8 mouse cellular contexts compared by ENCODE assay signal in genomic region chr4:134245148-134245843, GRCm38 (mm10). TPM values are rescaled to one million over a fixed set of nuclear protein-coding genes. Genes with fewer than 3 reads are reported as not detected.
DNase-seq lines count a peak whose midpoint lies in the region; ATAC-seq and TF ChIP-seq lines count a peak whose summit lies in the region.

Gene Zfp593, minus strand, starts transcription at chr4:134245592.

- no peak within 1 kb of the TSS for H3K27ac ChIP-seq in CH12.LX (ENCODE audit: insufficient read depth, low read depth)
- no peak within 1 kb of the TSS for H3K27ac ChIP-seq in forebrain, embryonic 11.5 days (ENCODE audit: low read depth, low read length)
- H3K27ac ChIP-seq in heart, postnatal 0 days (ENCODE audit: low read depth), result no peak within 1 kb of the TSS
- no peak within 1 kb of the TSS for H3K27ac ChIP-seq in liver, embryonic 16.5 days (ENCODE audit: low read length)
- H3K27ac ChIP-seq in neural tube, embryonic 13.5 days (replicated peaks), result no peak within 1 kb of the TSS
- H3K27ac ChIP-seq in testis, adult 2 months (ENCODE audit: control insufficient read depth, insufficient read depth, low read depth, low read length), result peak within 1 kb of the TSS; percentile 76

- peaks cover 47% of the 10 kb centered on the region for H3K27me3 ChIP-seq in CH12.LX (replicated peaks)
- H3K27me3 ChIP-seq in forebrain, embryonic 11.5 days (ENCODE audit: control insufficient read depth, insufficient read depth, low read length), result peaks cover 8% of the 10 kb centered on the region
- H3K27me3 ChIP-seq in heart, postnatal 0 days (ENCODE audit: control insufficient read depth, insufficient read depth, low read length), result peaks cover 17% of the 10 kb centered on the region
- H3K27me3 ChIP-seq in liver, embryonic 16.5 days (ENCODE audit: control insufficient read depth, insufficient read depth, low read depth, low read length), result peaks cover 41% of the 10 kb centered on the region
- H3K27me3 ChIP-seq in neural tube, embryonic 13.5 days, result peaks cover 39% of the 10 kb centered on the region
- no peaks in the 10 kb centered on the region for H3K27me3 ChIP-seq in testis, adult 2 months (ENCODE audit: control insufficient read depth, insufficient read depth, low read length)

- H3K4me3 ChIP-seq in CH12.LX (replicated peaks in 1 of 3; ENCODE audit: low read depth in 2 of 3, low read length in 2 of 3, poor library complexity in 1 of 3), result peak within 1 kb of the TSS; percentile 81 to 93 (median 89)
- peak within 1 kb of the TSS; percentile 85 for H3K4me3 ChIP-seq in forebrain, embryonic 11.5 days (ENCODE audit: low read depth, low read length)
- peak within 1 kb of the TSS; percentile 79 for H3K4me3 ChIP-seq in heart, postnatal 0 days (ENCODE audit: low read depth, low read length)
- H3K4me3 ChIP-seq in liver, embryonic 16.5 days (ENCODE audit: low read depth, low read length), result peak within 1 kb of the TSS; percentile 84
- H3K4me3 ChIP-seq in neural tube, embryonic 13.5 days, result peak within 1 kb of the TSS; percentile 85
- peak within 1 kb of the TSS; percentile 99 for H3K4me3 ChIP-seq in testis, adult 2 months (ENCODE audit: control insufficient read depth, low read depth, low read length)

- H3K4me1 ChIP-seq in CH12.LX (ENCODE audit: control insufficient read depth in 1 of 2, insufficient read depth in 2 of 2), result peaks cover 9 to 24% of the 10 kb centered on the region in 2 experiments; a peak in 3 of 4 replicates
- peaks cover 17% of the 10 kb centered on the region; the same call in 1 of the 2 replicates for H3K4me1 ChIP-seq in forebrain, embryonic 11.5 days (replicated peaks; ENCODE audit: control insufficient read depth, insufficient read depth, low read length)
- H3K4me1 ChIP-seq in heart, postnatal 0 days (ENCODE audit: control insufficient read depth, insufficient read depth), result peaks cover 8% of the 10 kb centered on the region; the same call in 1 of the 2 replicates
- peaks cover 13% of the 10 kb centered on the region for H3K4me1 ChIP-seq in liver, embryonic 16.5 days (ENCODE audit: control insufficient read depth, low read depth, low read length)
- H3K4me1 ChIP-seq in neural tube, embryonic 13.5 days (replicated peaks), result peaks cover 37% of the 10 kb centered on the region
- H3K4me1 ChIP-seq in testis, adult 2 months (ENCODE audit: control insufficient read depth, insufficient read depth, low read length), result peaks cover 28% of the 10 kb centered on the region

- TF ChIP-seq EP300 in CH12.LX (IDR thresholded peaks at IDR 0.05; ENCODE audit: low read length), result no peak
- no peak for TF ChIP-seq EP300 in heart, postnatal 0 days (IDR thresholded peaks at IDR 0.05; ENCODE audit: low read depth)

- TF ChIP-seq RAD21 in CH12.LX (IDR thresholded peaks at IDR 0.05; ENCODE audit: low read depth, low read length), result no peak

- dilution Hi-C loops in CH12.LX (cut with MboI; ENCODE audit: extremely low pct_ligation_motif_present, extremely low pct_unique_long_range_greater_than_20kb, low sequenced_read_pairs), result no loop called here

- TF ChIP-seq CTCF in CH12.LX (conservative IDR thresholded peaks at IDR 0.05 in 1 of 2, IDR thresholded peaks at IDR 0.05 in 1 of 2; ENCODE audit: low read depth in 2 of 2, low read length in 2 of 2), result peak; percentile 30 to 76
- peak; percentile 58 for TF ChIP-seq CTCF in heart, postnatal 0 days (IDR thresholded peaks at IDR 0.05; ENCODE audit: low read depth)
- peak; percentile 82; the same call in 1 of the 2 replicates for TF ChIP-seq CTCF in testis, adult 2 months (IDR thresholded peaks at IDR 0.05; ENCODE audit: control insufficient read depth, insufficient read depth, insufficient replicate concordance, low read depth, low read length)

- ATAC-seq in forebrain, embryonic 11.5 days (replicated peaks; ENCODE audit: low FRiP score), result peak; percentile 81
- ATAC-seq in heart, postnatal 0 days (ENCODE audit: insufficient read depth, low read depth), result peak; percentile 80
- peak; percentile 85 for ATAC-seq in liver, embryonic 16.5 days (ENCODE audit: low read depth)
- ATAC-seq in neural tube, embryonic 13.5 days (ENCODE audit: low read depth), result peak; percentile 74

- H3K4me2 ChIP-seq in CH12.LX (ENCODE audit: insufficient read depth, low read depth, poor library complexity, severe bottlenecking), result peak within 1 kb of the TSS; percentile 58
- peak within 1 kb of the TSS; percentile 93 for H3K4me2 ChIP-seq in forebrain, embryonic 11.5 days (ENCODE audit: low read depth, low read length, severe bottlenecking)
- H3K4me2 ChIP-seq in heart, postnatal 0 days (ENCODE audit: low read depth, low read length), result peak within 1 kb of the TSS; percentile 99
- H3K4me2 ChIP-seq in liver, embryonic 16.5 days (ENCODE audit: low read depth, low read length), result peak within 1 kb of the TSS; percentile 98
- peak within 1 kb of the TSS; percentile 96 for H3K4me2 ChIP-seq in neural tube, embryonic 13.5 days

- no peaks in the 10 kb centered on the region for H3K9me3 ChIP-seq in CH12.LX (replicated peaks; ENCODE audit: low read length)
- H3K9me3 ChIP-seq in forebrain, embryonic 11.5 days (ENCODE audit: control insufficient read depth, low read length), result no peaks in the 10 kb centered on the region
- H3K9me3 ChIP-seq in heart, postnatal 0 days (replicated peaks; ENCODE audit: control insufficient read depth, low read length), result no peaks in the 10 kb centered on the region
- no peaks in the 10 kb centered on the region for H3K9me3 ChIP-seq in liver, embryonic 16.5 days (replicated peaks; ENCODE audit: control insufficient read depth, low read length)
- H3K9me3 ChIP-seq in neural tube, embryonic 13.5 days, result no peaks in the 10 kb centered on the region

- peak; percentile 78 for TF ChIP-seq POLR2A in CH12.LX (IDR thresholded peaks at IDR 0.05; ENCODE audit: low read depth, low read length)
- peak; percentile 70 for TF ChIP-seq POLR2A in testis, adult 2 months (IDR thresholded peaks at IDR 0.05; ENCODE audit: control insufficient read depth, low read depth, low read length)

- H3K36me3 ChIP-seq in CH12.LX (replicated peaks in 1 of 2; ENCODE audit: control insufficient read depth in 1 of 2, insufficient read depth in 1 of 2, low read length in 1 of 2), result peaks cover 7 to 17% of the 10 kb centered on the region in 2 experiments
- no peaks in the 10 kb centered on the region for H3K36me3 ChIP-seq in forebrain, embryonic 11.5 days (ENCODE audit: control insufficient read depth, insufficient read depth, low read length)
- H3K36me3 ChIP-seq in heart, postnatal 0 days (replicated peaks; ENCODE audit: control insufficient read depth, insufficient read depth, low read length), result no peaks in the 10 kb centered on the region
- H3K36me3 ChIP-seq in liver, embryonic 16.5 days (ENCODE audit: control insufficient read depth, insufficient read depth), result no peaks in the 10 kb centered on the region
- H3K36me3 ChIP-seq in neural tube, embryonic 13.5 days, result 0 out of 2 replicates have a peak, but pooled peaks cover 5% of the 10 kb centered on the region
- no peaks in the 10 kb centered on the region for H3K36me3 ChIP-seq in testis, adult 2 months (ENCODE audit: control insufficient read depth, insufficient read depth, low read length)

- WGBS in forebrain, embryonic 11.5 days, result under 1% methylated on average over 60 of the region's 60 CpGs
- WGBS in heart, postnatal 0 days, result under 1% methylated on average over 60 of the region's 60 CpGs
- under 1% methylated on average over 60 of the region's 60 CpGs for whole genome bisulfite sequencing in liver, embryonic 16.5 days (ENCODE audit: insufficient replicate concordance)
- WGBS in neural tube, embryonic 13.5 days, result under 1% methylated on average over 60 of the region's 60 CpGs

- peaks cover 10% of the 10 kb centered on the region; the same call in 1 of the 2 replicates for H3K79me2 ChIP-seq in CH12.LX (replicated peaks; ENCODE audit: control insufficient read depth, extremely low read depth, insufficient read depth, poor library complexity, severe bottlenecking)

- H3K9ac ChIP-seq in CH12.LX (ENCODE audit: insufficient read depth, low read depth), result peak within 1 kb of the TSS; percentile 69
- peak within 1 kb of the TSS; percentile 74 for H3K9ac ChIP-seq in forebrain, embryonic 11.5 days (ENCODE audit: low read length)
- peak within 1 kb of the TSS; percentile 77 for H3K9ac ChIP-seq in heart, postnatal 0 days (replicated peaks; ENCODE audit: low read depth, low read length)
- H3K9ac ChIP-seq in liver, embryonic 16.5 days (ENCODE audit: low read depth, low read length), result peak within 1 kb of the TSS; percentile 82
- H3K9ac ChIP-seq in neural tube, embryonic 13.5 days, result peak within 1 kb of the TSS; percentile 87

- in situ Hi-C loops in CH12.LX (cut with MboI; ENCODE audit: low pct_ligation_motif_present, low pct_unique_long_range_greater_than_20kb, low sequenced_read_pairs), result loop anchor here (5.0 kb wide), 1 partner anchor 42 kb away; the partner anchor contains the start of gene Pdik1l

- peak; percentile 91 for DNase-seq in CH12.LX (ENCODE audit: extremely low read depth)
- peak; percentile 89 for DNase-seq in c-Kit-positive CD71-positive TER-119-negative erythroid progenitor cells, embryonic 14.5 days (ENCODE audit: low read depth)
- DNase-seq in forebrain, embryonic 11.5 days (ENCODE audit: low spot score), result peak; percentile 98
- peak; percentile 86 for DNase-seq in heart, postnatal 0 days (ENCODE audit: low spot score)
- DNase-seq in kidney, postnatal 4 days, result peak; percentile 97

TF ChIP-seq in CH12.LX, 34 proteins besides CTCF, POLR2A, EP300 and RAD21 (continues in another document):
- TF ChIP-seq KAT2A (IDR thresholded peaks at IDR 0.05; ENCODE audit: insufficient replicate concordance, low read length) (no peak), MAFK (IDR thresholded peaks at IDR 0.05; ENCODE audit: insufficient replicate concordance, low read length) (no peak), PAX5 (IDR thresholded peaks at IDR 0.05; ENCODE audit: low read length) (no peak), TBP (conservative IDR thresholded peaks at IDR 0.05; ENCODE audit: low read depth, low read length) (no peak), ZMIZ1 (IDR thresholded peaks at IDR 0.05; ENCODE audit: low read depth, low read length) (0 out of 2 replicates have a peak, but pooled peaks have one; percentile 40), CHD1 (IDR thresholded peaks at IDR 0.05; ENCODE audit: low read depth, low read length) (no peak), MAZ (IDR thresholded peaks at IDR 0.05; ENCODE audit: low read depth, low read length) (no peak), MAX (IDR thresholded peaks at IDR 0.05; ENCODE audit: low read length) (peak; percentile 87)

RNA-seq across cellular contexts. Expression of gene Zfp593, which starts in this region (rescaled TPM):
- total RNA-seq in CH12.LX (2012; rRNA removed), result 29.1 and 32.3 TPM in 2 replicates
- 31.2 and 34.7 TPM in 2 replicates for total RNA-seq in CH12.LX (2014; rRNA removed)
- 27.9 and 28.9 TPM in 2 replicates for polyA plus RNA-seq in CH12.LX (2012; ENCODE audit: insufficient read length, low read depth)
- polyA plus RNA-seq in forebrain, embryonic 11.5 days (2014; fragmentation: Nextera tagmentation; extraction: Ambion mirVana), result 17.8 and 18.0 TPM in 2 replicates
- 4.0 and 4.2 TPM in 2 replicates for total RNA-seq in heart, postnatal 0 days (2014; rRNA removed; ENCODE audit: low replicate concordance)
- 5.4 and 6.0 TPM in 2 replicates for polyA plus RNA-seq in heart, postnatal 0 days (2015; fragmentation: Nextera tagmentation; extraction: Ambion mirVana)
- 4.0 and 4.5 TPM in 2 replicates for polyA plus RNA-seq in liver, embryonic 16.5 days (2015; fragmentation: Nextera tagmentation; extraction: Ambion mirVana)
- polyA plus RNA-seq in neural tube, embryonic 13.5 days (2015; fragmentation: Nextera tagmentation; extraction: Ambion mirVana), result 15.1 and 15.7 TPM in 2 replicates
- 7.5 and 9.7 TPM in 2 replicates for polyA plus RNA-seq in testis, adult 2 months (2012; rRNA removed)
